Mouse (Mus musculus): Measurements from ENCODE around the gene Gm7173. TPM values are rescaled to one million over a fixed set of nuclear protein-coding genes. Genes with fewer than 3 reads are reported as not detected.

Gm7173 gene
- 0.15 and 0.49 TPM in 2 replicates for polyA plus RNA-seq (2015; fragmentation: Nextera tagmentation; extraction: Ambion mirVana)

- WGBS, result 17% methylated on average over 23 of the region's 23 CpGs
- no peaks in the 10 kb centered on the region for H3K4me1 ChIP-seq (ENCODE audit: control insufficient read depth, insufficient read depth, low read length)
- no peak within 1 kb of the TSS for H3K27ac ChIP-seq (ENCODE audit: low read length)
- no peaks in the 10 kb centered on the region for H3K27me3 ChIP-seq (ENCODE audit: control insufficient read depth, insufficient read depth, low read length)
- peak within 1 kb of the TSS; percentile 41 for H3K4me3 ChIP-seq (replicated peaks; ENCODE audit: low read length)
- H3K9ac ChIP-seq (ENCODE audit: low read length), result 0 out of 2 replicates have a peak within 1 kb of the TSS, but pooled peaks have one; percentile 21
- H3K4me2 ChIP-seq (ENCODE audit: low read depth, low read length), result peak within 1 kb of the TSS; percentile 55
- no peaks in the 10 kb centered on the region for H3K9me3 ChIP-seq (replicated peaks; ENCODE audit: control insufficient read depth, low read length)
- no peaks in the 10 kb centered on the region for H3K36me3 ChIP-seq (ENCODE audit: control insufficient read depth, insufficient read depth, low read length)
- peak; percentile 47; the same call in 1 of the 2 replicates for ATAC-seq (ENCODE audit: insufficient read depth, low FRiP score)
These were observed at the start of gene Gm7173 for GRCm38 (mm10) chrX:79516977-79517645. Gene Gm7173 (minus strand): TSS chrX:79517285.

DNA sequence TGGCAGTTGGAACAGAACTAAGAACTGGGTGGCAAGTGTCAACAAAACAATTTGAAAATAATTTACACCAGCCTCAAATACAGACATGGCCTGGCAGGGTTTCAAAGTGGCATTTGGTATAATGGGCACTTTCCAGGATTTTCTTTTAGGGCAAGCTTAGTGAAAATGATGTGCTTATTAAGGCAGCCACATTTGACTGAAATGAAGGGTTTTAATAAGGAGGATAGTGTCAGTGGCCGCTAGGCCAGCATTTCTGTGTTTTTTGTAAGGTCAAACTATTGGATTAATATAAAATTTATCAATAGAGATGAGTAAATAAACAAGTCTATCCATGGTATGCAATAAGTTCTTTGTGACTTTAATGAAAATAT is 546 bp upstream of the Gm7173 start:
- Histone ChIP-seq H3K4me2 (ENCODE audit: low read depth, low read length) (peak overlapping the region; percentile 55), H3K9me3 (replicated peaks; ENCODE audit: control insufficient read depth, low read length) (no peaks in the 10 kb centered on the region), H3K9ac (ENCODE audit: low read length) (no peak overlapping the region), H3K4me3 (replicated peaks; ENCODE audit: low read length) (peak overlapping the region; percentile 41; the same call in 1 of the 2 replicates), H3K27me3 (ENCODE audit: control insufficient read depth, insufficient read depth, low read length) (no peaks in the 10 kb centered on the region), H3K4me1 (ENCODE audit: control insufficient read depth, insufficient read depth, low read length) (no peaks in the 10 kb centered on the region), H3K27ac (ENCODE audit: low read length) (no peak overlapping the region), H3K36me3 (ENCODE audit: control insufficient read depth, insufficient read depth, low read length) (no peaks in the 10 kb centered on the region)
- 71% methylated on average over 1 of the region's 1 CpGs for WGBS
- no peak for ATAC-seq (ENCODE audit: insufficient read depth, low FRiP score)

GRCm38 (mm10) chrX:79316790-79317189 is 200.3 kb downstream of the Gm7173 start:
- Histone ChIP-seq H3K9me3 (replicated peaks; ENCODE audit: control insufficient read depth, low read length) (no peaks in the 10 kb centered on the region), H3K4me2 (ENCODE audit: low read depth, low read length) (no peak overlapping the region), H3K4me3 (replicated peaks; ENCODE audit: low read length) (no peak overlapping the region), H3K27ac (ENCODE audit: low read length) (no peak overlapping the region), H3K27me3 (ENCODE audit: control insufficient read depth, insufficient read depth, low read length) (no peaks in the 10 kb centered on the region), H3K9ac (ENCODE audit: low read length) (no peak overlapping the region), H3K36me3 (ENCODE audit: control insufficient read depth, insufficient read depth, low read length) (no peaks in the 10 kb centered on the region), H3K4me1 (ENCODE audit: control insufficient read depth, insufficient read depth, low read length) (no peaks in the 10 kb centered on the region)
- no peak for ATAC-seq (ENCODE audit: insufficient read depth, low FRiP score)

Other genes with a start within 250 kb of the Gm7173 start
- gene Mageb16, start 154.2 kb upstream of the Gm7173 start, polyA plus RNA-seq (2015; fragmentation: Nextera tagmentation; extraction: Ambion mirVana), result 0.08 TPM in 1 of 2 replicates, not detected in the other

Data from stomach, embryonic 16.5 days (tissue).